Mouse (Mus musculus) MEL (cell line): ENCODE measurements at regions not wholly inside any gene's neighbourhood (a gene's known extent, or its start where the extent isn't known, plus 50 kb on each side); places are given as distances from the start of the nearest gene placed in this dataset.

Experiments
- DNase-seq: peaks from one replicate; pipeline ENCODE4 v3.0.0; 2011; ENCODE audit warnings: low read depth, low spot score
- H3K27ac ChIP-seq: 2 replicates; pipeline ENCODE4 v1.5.1; 2012; ENCODE audit warnings: low read depth, mild to moderate bottlenecking, control low read depth, low read length, moderate library complexity; ENCODE audit not compliant: control insufficient read depth
- H3K27me3 ChIP-seq, 2 experiments: fragments of 150-350 bp in 1 of 2; sonication (generic) in 1 of 2; 2 replicates each; pipeline ENCODE4 v1.6.1; 2012; ENCODE audit warnings: low read length in 2 of 2, mild to moderate bottlenecking in 2 of 2, improper control_type of control experiment in 1 of 2, moderate library complexity in 1 of 2; ENCODE audit not compliant: insufficient read depth in 2 of 2, control insufficient read depth in 1 of 2
- H3K36me3 ChIP-seq, 2 experiments: 2 replicates each; pipeline ENCODE4 v1.6.1; 2012 to 2014; ENCODE audit warnings: low read length in 2 of 2, improper control_type of control experiment in 1 of 2, inconsistent platforms in 1 of 2, mild to moderate bottlenecking in 1 of 2; ENCODE audit not compliant: insufficient read depth in 2 of 2, control insufficient read depth in 1 of 2
- H3K4me1 ChIP-seq, 2 experiments: fragments of 150-350 bp in 1 of 2; sonication (generic) in 1 of 2; 2 replicates each; pipeline ENCODE4 v1.6.1; 2012; ENCODE audit warnings: low read length in 2 of 2, improper control_type of control experiment in 1 of 2, mild to moderate bottlenecking in 1 of 2; ENCODE audit not compliant: insufficient read depth in 2 of 2, control insufficient read depth in 1 of 2
- H3K4me3 ChIP-seq, 2 experiments: fragments of 150-350 bp in 1 of 2; sonication (generic) in 1 of 2; 2 replicates each; pipeline ENCODE4 v1.5.1; 2012; ENCODE audit warnings: low read depth in 2 of 2, low read length in 2 of 2, mild to moderate bottlenecking in 2 of 2, moderate library complexity in 2 of 2, control low read depth in 1 of 2, improper control_type of control experiment in 1 of 2; ENCODE audit not compliant: control insufficient read depth in 1 of 2, insufficient read depth in 1 of 2
- H3K79me2 ChIP-seq: 2 replicates; pipeline ENCODE4 v1.6.1; 2012; ENCODE audit warnings: mild to moderate bottlenecking, low read length, moderate library complexity; ENCODE audit not compliant: control insufficient read depth, poor library complexity, insufficient read depth
- H3K9ac ChIP-seq: 2 replicates; pipeline ENCODE4 v1.6.1; 2012; ENCODE audit warnings: low read depth, mild to moderate bottlenecking, control low read depth, low read length, moderate library complexity; ENCODE audit not compliant: control insufficient read depth, poor library complexity, severe bottlenecking
- H3K9me3 ChIP-seq: fragments of 150-350 bp; sonication (generic); replicated peaks from 2 replicates; pipeline ENCODE4 v1.6.1; 2012; ENCODE audit warnings: mild to moderate bottlenecking, low read length, improper control_type of control experiment, moderate library complexity; ENCODE audit not compliant: insufficient read depth
- BHLHE40 ChIP-seq: IDR thresholded peaks from 2 replicates; pipeline ENCODE4 v1.6.1; 2012; ENCODE audit warnings: low read depth, mild to moderate bottlenecking, inconsistent platforms, low read length, improper control_type of control experiment, borderline replicate concordance
- CHD2 ChIP-seq: IDR thresholded peaks from 2 replicates; pipeline ENCODE4 v1.6.1; 2011; ENCODE audit warnings: low read length, improper control_type of control experiment
- CTCF ChIP-seq, 3 experiments: IDR thresholded peaks in 2 of 3; conservative IDR thresholded peaks in 1 of 3; 2 replicates each; pipeline ENCODE4 v1.5.1; 2011 to 2012; ENCODE audit warnings: low read length in 3 of 3, low read depth in 2 of 3, mild to moderate bottlenecking in 2 of 3, improper control_type of control experiment in 1 of 3, inconsistent platforms in 1 of 3, mixed read lengths in 1 of 3, moderate library complexity in 1 of 3; ENCODE audit not compliant: control insufficient read depth in 1 of 3, insufficient read depth in 1 of 3, poor library complexity in 1 of 3, severe bottlenecking in 1 of 3
- E2F4 ChIP-seq: IDR thresholded peaks from 2 replicates; pipeline ENCODE4 v1.6.1; 2011; ENCODE audit warnings: low read depth, low read length, improper control_type of control experiment, borderline replicate concordance
- ELF1 ChIP-seq: IDR thresholded peaks from 2 replicates; pipeline ENCODE4 v1.6.1; 2014; ENCODE audit warnings: low read depth, mild to moderate bottlenecking, inconsistent platforms, low read length, improper control_type of control experiment, moderate library complexity
- ETS1 ChIP-seq: IDR thresholded peaks from 2 replicates; pipeline ENCODE4 v1.6.1; 2012; ENCODE audit warnings: low read depth, mild to moderate bottlenecking, inconsistent platforms, low read length, improper control_type of control experiment, moderate library complexity
- GABPA ChIP-seq: IDR thresholded peaks from 2 replicates; pipeline ENCODE4 v1.6.1; 2012; ENCODE audit warnings: low read depth, mild to moderate bottlenecking, inconsistent platforms, low read length, improper control_type of control experiment, moderate library complexity
- MAZ ChIP-seq: IDR thresholded peaks from 2 replicates; pipeline ENCODE4 v1.6.1; 2012; ENCODE audit warnings: low read depth, mild to moderate bottlenecking, inconsistent platforms, low read length, improper control_type of control experiment
- MEF2A ChIP-seq: IDR thresholded peaks from 2 replicates; pipeline ENCODE4 v1.6.1; 2014; ENCODE audit warnings: low read depth, mild to moderate bottlenecking, inconsistent platforms, low read length, improper control_type of control experiment; ENCODE audit not compliant: poor library complexity, insufficient replicate concordance, severe bottlenecking; ENCODE audit errors: extremely low read depth
- MXI1 ChIP-seq: IDR thresholded peaks from 2 replicates; pipeline ENCODE4 v1.6.1; 2011; ENCODE audit warnings: mild to moderate bottlenecking, low read depth, low read length, improper control_type of control experiment
- NRF1 ChIP-seq: IDR thresholded peaks from 2 replicates; pipeline ENCODE4 v1.6.1; 2014; ENCODE audit warnings: low read depth, mild to moderate bottlenecking, inconsistent platforms, low read length, improper control_type of control experiment, moderate library complexity; ENCODE audit not compliant: poor library complexity, insufficient read depth, severe bottlenecking
- RAD21 ChIP-seq: IDR thresholded peaks from 2 replicates; pipeline ENCODE4 v1.6.1; 2011; ENCODE audit warnings: mild to moderate bottlenecking, low read depth, low read length, improper control_type of control experiment
- SMC3 ChIP-seq: IDR thresholded peaks from 2 replicates; pipeline ENCODE4 v1.6.1; 2011; ENCODE audit warnings: low read depth, low read length, improper control_type of control experiment
- TAL1 ChIP-seq: IDR thresholded peaks from 2 replicates; pipeline ENCODE4 v1.6.1; 2012; ENCODE audit warnings: mild to moderate bottlenecking, inconsistent platforms, low read length, moderate library complexity, mixed read lengths
- USF1 ChIP-seq: IDR thresholded peaks from 2 replicates; pipeline ENCODE4 v1.6.1; 2014; ENCODE audit warnings: low read depth, mild to moderate bottlenecking, inconsistent platforms, low read length, improper control_type of control experiment, moderate library complexity
- USF2 ChIP-seq, 2 experiments: IDR thresholded peaks; 2 replicates each; pipeline ENCODE4 v1.6.1; 2011 to 2012; ENCODE audit warnings: improper control_type of control experiment in 2 of 2, low read length in 2 of 2, borderline replicate concordance in 1 of 2, inconsistent platforms in 1 of 2, low read depth in 1 of 2, mild to moderate bottlenecking in 1 of 2; ENCODE audit not compliant: insufficient read depth in 1 of 2

DNA sequence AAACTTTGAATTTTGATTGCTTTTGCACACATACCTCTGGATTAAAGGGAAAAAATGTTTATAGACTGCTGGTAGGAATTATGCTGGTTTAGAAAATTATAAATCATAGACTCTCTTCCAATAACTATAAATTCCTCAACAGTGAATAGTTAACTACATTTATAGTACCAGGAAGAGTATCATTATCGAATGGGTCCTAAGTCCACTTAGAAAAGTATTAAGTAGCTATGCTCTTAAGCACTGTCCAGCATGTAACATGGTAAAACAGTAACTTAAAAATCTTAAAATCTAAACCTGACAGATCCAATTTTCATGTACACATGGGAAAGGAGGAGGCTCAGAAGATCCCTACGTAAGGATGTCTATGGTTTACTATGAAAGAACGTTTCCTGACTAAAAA, 609.2 kb upstream of the Rag2 start:
- no peaks in the 10 kb centered on the region for H3K27me3 ChIP-seq
- no peaks in the 10 kb centered on the region for H3K79me2 ChIP-seq
- no peaks in the 10 kb centered on the region for H3K4me1 ChIP-seq
- no peak overlapping the region for H3K9ac ChIP-seq
- H3K4me3 ChIP-seq = no peak overlapping the region
- no peaks in the 10 kb centered on the region for H3K36me3 ChIP-seq
- no peak overlapping the region for H3K27ac ChIP-seq
- TF ChIP-seq GABPA (no peak), MXI1 (no peak), ETS1 (no peak), NRF1 (no peak), ELF1 (no peak), USF2 (IDR thresholded peaks at IDR 0.05; ENCODE audit: borderline replicate concordance in 1 of 2, insufficient read depth in 1 of 2, low read depth in 1 of 2, low read length in 2 of 2) (no peak), MAZ (no peak), BHLHE40 (no peak), E2F4 (no peak), CTCF (IDR thresholded peaks at IDR 0.05 in 2 of 3, conservative IDR thresholded peaks at IDR 0.05 in 1 of 3; ENCODE audit: control insufficient read depth in 1 of 3, insufficient read depth in 1 of 3, low read depth in 2 of 3, low read length in 3 of 3, poor library complexity in 1 of 3, severe bottlenecking in 1 of 3) (no peak), CHD2 (no peak), RAD21 (no peak), USF1 (no peak), TAL1 (no peak), MEF2A (no peak), SMC3 (no peak)
- DNase-seq = no peak
- H3K9me3 ChIP-seq = no peaks in the 10 kb centered on the region

DNA sequence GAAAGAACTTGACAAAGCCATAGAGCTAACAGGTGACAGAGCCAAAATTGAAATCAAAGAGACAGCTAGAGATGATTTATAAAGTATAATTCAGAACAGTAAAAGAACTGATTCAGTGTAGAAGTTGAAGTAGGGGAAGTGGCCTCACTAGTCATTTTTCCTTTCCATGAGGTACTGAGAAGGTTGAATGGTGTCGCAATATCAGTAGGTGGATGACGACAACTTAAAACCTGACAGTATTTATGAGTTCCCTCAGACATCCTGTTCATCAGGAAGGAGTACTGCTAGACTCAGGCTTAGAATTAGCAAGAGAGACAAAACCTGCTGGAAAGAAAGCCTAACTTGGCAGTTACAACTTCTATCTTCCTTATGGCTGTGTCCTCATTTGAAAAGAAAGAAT, 605.1 kb upstream of the Rag2 start:
- Histone ChIP-seq H3K4me1 (no peaks in the 10 kb centered on the region), H3K9ac (no peak overlapping the region), H3K27ac (no peak overlapping the region), H3K27me3 (no peaks in the 10 kb centered on the region), H3K36me3 (no peaks in the 10 kb centered on the region), H3K79me2 (no peaks in the 10 kb centered on the region), H3K4me3 (no peak overlapping the region), H3K9me3 (no peaks in the 10 kb centered on the region)
- DNase-seq = no peak
- TF ChIP-seq NRF1 (no peak), ETS1 (no peak)
